Mouse (Mus musculus): ENCODE results near the gene Fam120a. TPM values are rescaled to one million over a fixed set of nuclear protein-coding genes. Genes with fewer than 3 reads are reported as not detected.

Gene Fam120a
- total and polyA plus RNA-seq, 2 experiments from 2014 or later, result 10.3 to 76.3 TPM

- Histone ChIP-seq H3K27ac (0 out of 2 replicates have a peak overlapping the region, but pooled peaks have one; percentile 2), H3K4me3 (ENCODE audit: low read length) (no peak overlapping the region), H3K9me3 (ENCODE audit: low read length) (no peaks in the 10 kb centered on the region), H3K36me3 (ENCODE audit: insufficient read depth, low read length) (no peaks in the 10 kb centered on the region), H3K4me2 (ENCODE audit: low read depth, low read length) (no peak overlapping the region), H3K9ac (replicated peaks; ENCODE audit: low read length) (no peak overlapping the region), H3K4me1 (ENCODE audit: insufficient read depth, low read length) (peaks cover 11% of the 10 kb centered on the region), H3K27me3 (ENCODE audit: insufficient read depth, low read length) (no peaks in the 10 kb centered on the region)
- ATAC-seq (no peak), DNase-seq (ENCODE audit: low spot score) (no peak)
- 71% methylated on average over 4 of the region's 4 CpGs for WGBS
- TF ChIP-seq CTCF (IDR thresholded peaks at IDR 0.05; ENCODE audit: low read depth), result no peak
These were observed 109.0 kb downstream of the Fam120a start for GRCm38 (mm10) chr13:48858779-48859178.

- H3K9ac ChIP-seq (replicated peaks; ENCODE audit: low read length), result no peak overlapping the region
- no peak overlapping the region for H3K4me2 ChIP-seq (ENCODE audit: low read depth, low read length)
- H3K9me3 ChIP-seq (ENCODE audit: low read length), result no peaks in the 10 kb centered on the region
- H3K36me3 ChIP-seq (ENCODE audit: insufficient read depth, low read length), result no peaks in the 10 kb centered on the region
- no peak for ATAC-seq
- 0 out of 2 replicates have a peak overlapping the region, but pooled peaks have one; percentile 11 for H3K27ac ChIP-seq
- WGBS, result 51% methylated on average over 6 of the region's 6 CpGs
- H3K4me1 ChIP-seq (ENCODE audit: insufficient read depth, low read length), result peaks cover 12% of the 10 kb centered on the region
- no peak for TF ChIP-seq CTCF (IDR thresholded peaks at IDR 0.05; ENCODE audit: low read depth)
- no peak for DNase-seq (ENCODE audit: low spot score)
- H3K4me3 ChIP-seq (ENCODE audit: low read length), result no peak overlapping the region
- no peaks in the 10 kb centered on the region for H3K27me3 ChIP-seq (ENCODE audit: insufficient read depth, low read length)
These were observed 109.8 kb downstream of the Fam120a start for GRCm38 (mm10) chr13:48858054-48858453.

- Histone ChIP-seq H3K27me3 (ENCODE audit: insufficient read depth, low read length) (no peaks in the 10 kb centered on the region), H3K9ac (replicated peaks; ENCODE audit: low read length) (no peak overlapping the region), H3K36me3 (ENCODE audit: insufficient read depth, low read length) (no peaks in the 10 kb centered on the region), H3K4me2 (ENCODE audit: low read depth, low read length) (no peak overlapping the region), H3K4me3 (ENCODE audit: low read length) (no peak overlapping the region), H3K4me1 (ENCODE audit: insufficient read depth, low read length) (peaks cover 12% of the 10 kb centered on the region), H3K27ac (peak overlapping the region; percentile 11; the same call in 1 of the 2 replicates), H3K9me3 (ENCODE audit: low read length) (no peaks in the 10 kb centered on the region)
- no peak for TF ChIP-seq CTCF (IDR thresholded peaks at IDR 0.05; ENCODE audit: low read depth)
- WGBS, result 38% methylated on average over 7 of the region's 7 CpGs
- DNase-seq (ENCODE audit: low spot score), result peak; percentile 15
- ATAC-seq, result no peak
These were observed 110.4 kb downstream of the Fam120a start for GRCm38 (mm10) chr13:48857246-48857932.

GRCm38 (mm10) chr13:48853947-48854346, 113.9 kb downstream of the Fam120a start:
- DNase-seq (ENCODE audit: low spot score), result no peak
- H3K9me3 ChIP-seq (ENCODE audit: low read length), result no peaks in the 10 kb centered on the region
- 53% methylated on average over 3 of the region's 3 CpGs for WGBS
- peaks cover 12% of the 10 kb centered on the region for H3K4me1 ChIP-seq (ENCODE audit: insufficient read depth, low read length)
- no peaks in the 10 kb centered on the region for H3K27me3 ChIP-seq (ENCODE audit: insufficient read depth, low read length)
- no peak overlapping the region for H3K4me2 ChIP-seq (ENCODE audit: low read depth, low read length)
- H3K36me3 ChIP-seq (ENCODE audit: insufficient read depth, low read length), result no peaks in the 10 kb centered on the region
- no peak for TF ChIP-seq CTCF (IDR thresholded peaks at IDR 0.05; ENCODE audit: low read depth)
- H3K27ac ChIP-seq, result peak overlapping the region; percentile 36; the same call in 1 of the 2 replicates
- no peak overlapping the region for H3K9ac ChIP-seq (replicated peaks; ENCODE audit: low read length)
- H3K4me3 ChIP-seq (ENCODE audit: low read length), result no peak overlapping the region
- ATAC-seq, result no peak

GRCm38 (mm10) chr13:48853475-48853874, 114.3 kb downstream of the Fam120a start:
- WGBS, result 16% methylated on average over 2 of the region's 2 CpGs
- no peaks in the 10 kb centered on the region for H3K36me3 ChIP-seq (ENCODE audit: insufficient read depth, low read length)
- H3K27me3 ChIP-seq (ENCODE audit: insufficient read depth, low read length), result no peaks in the 10 kb centered on the region
- no peaks in the 10 kb centered on the region for H3K9me3 ChIP-seq (ENCODE audit: low read length)
- no peak overlapping the region for H3K4me2 ChIP-seq (ENCODE audit: low read depth, low read length)
- DNase-seq (ENCODE audit: low spot score) (peak; percentile 24), ATAC-seq (no peak)
- TF ChIP-seq CTCF (IDR thresholded peaks at IDR 0.05; ENCODE audit: low read depth), result no peak
- peak overlapping the region; percentile 36; the same call in 1 of the 2 replicates for H3K27ac ChIP-seq
- H3K4me1 ChIP-seq (ENCODE audit: insufficient read depth, low read length), result peaks cover 12% of the 10 kb centered on the region
- H3K4me3 ChIP-seq (ENCODE audit: low read length), result no peak overlapping the region
- no peak overlapping the region for H3K9ac ChIP-seq (replicated peaks; ENCODE audit: low read length)

GRCm38 (mm10) chr13:48852859-48853258, 115.0 kb downstream of the Fam120a start:
- TF ChIP-seq CTCF (IDR thresholded peaks at IDR 0.05; ENCODE audit: low read depth), result peak; percentile 59
- Histone ChIP-seq H3K36me3 (ENCODE audit: insufficient read depth, low read length) (no peaks in the 10 kb centered on the region), H3K4me3 (ENCODE audit: low read length) (no peak overlapping the region), H3K4me1 (ENCODE audit: insufficient read depth, low read length) (peaks cover 12% of the 10 kb centered on the region), H3K27me3 (ENCODE audit: insufficient read depth, low read length) (no peaks in the 10 kb centered on the region), H3K9ac (replicated peaks; ENCODE audit: low read length) (no peak overlapping the region), H3K4me2 (ENCODE audit: low read depth, low read length) (no peak overlapping the region), H3K9me3 (ENCODE audit: low read length) (no peaks in the 10 kb centered on the region), H3K27ac (no peak overlapping the region)
- WGBS, result 74% methylated on average over 3 of the region's 3 CpGs
- peak; percentile 40 for DNase-seq (ENCODE audit: low spot score)
- ATAC-seq, result no peak

- H3K4me3 ChIP-seq (ENCODE audit: low read length), result no peak overlapping the region
- DNase-seq (ENCODE audit: low spot score) (no peak), ATAC-seq (no peak)
- no peaks in the 10 kb centered on the region for H3K36me3 ChIP-seq (ENCODE audit: insufficient read depth, low read length)
- H3K4me1 ChIP-seq (ENCODE audit: insufficient read depth, low read length), result peaks cover 5% of the 10 kb centered on the region
- no peak for TF ChIP-seq CTCF (IDR thresholded peaks at IDR 0.05; ENCODE audit: low read depth)
- 91% methylated on average over 5 of the region's 5 CpGs for WGBS
- H3K4me2 ChIP-seq (ENCODE audit: low read depth, low read length), result no peak overlapping the region
- H3K27ac ChIP-seq, result no peak overlapping the region
- no peaks in the 10 kb centered on the region for H3K27me3 ChIP-seq (ENCODE audit: insufficient read depth, low read length)
- no peak overlapping the region for H3K9ac ChIP-seq (replicated peaks; ENCODE audit: low read length)
- no peaks in the 10 kb centered on the region for H3K9me3 ChIP-seq (ENCODE audit: low read length)
These were observed 116.1 kb downstream of the Fam120a start for GRCm38 (mm10) chr13:48851719-48852118.

All from hindbrain, postnatal 0 days (tissue).